In genomic region chr14:54528446-54529111, GRCm38 (mm10) we compare ENCODE assay signal across 8 mouse cellular contexts. TPM values are rescaled to one million over a fixed set of nuclear protein-coding genes. Genes with fewer than 3 reads are reported as not detected.
DNase-seq lines count a peak whose midpoint lies in the region; ATAC-seq lines count a peak whose summit lies in the region.

No protein-coding gene starts in this region.

- H3K4me2 ChIP-seq in hindbrain, embryonic 13.5 days = peak overlapping the region; percentile 67; the same call in 1 of the 2 replicates

- no peak overlapping the region; the same call in 1 of the 2 replicates for H3K9ac ChIP-seq in hindbrain, embryonic 13.5 days

- peak; percentile 87 for DNase-seq in MN1 (ENCODE audit: low spot score)
- DNase-seq in cerebellum, adult 9-11 months = peak; percentile 78
- peak; percentile 60 to 86 for DNase-seq in frontal cortex, postnatal 14 days (ENCODE audit: low spot score in 2 of 2)
- peak; percentile 82 to 86 for DNase-seq in layer of hippocampus, postnatal 14 days (ENCODE audit: low spot score in 2 of 2)
- peak; percentile 84 for DNase-seq in lung, postnatal 25 days (ENCODE audit: low spot score)
- peak; percentile 96 for DNase-seq in retina, embryonic 14.5 days (ENCODE audit: low spot score)
- DNase-seq in thymus, postnatal 4 days = peak; percentile 92

- H3K9me3 ChIP-seq in hindbrain, embryonic 13.5 days = no peaks in the 10 kb centered on the region

- no peak overlapping the region for H3K4me3 ChIP-seq in hindbrain, embryonic 13.5 days

- peak; percentile 71 for ATAC-seq in hindbrain, embryonic 13.5 days (ENCODE audit: low FRiP score)

- H3K4me1 ChIP-seq in hindbrain, embryonic 13.5 days (replicated peaks) = peaks cover 15% of the 10 kb centered on the region

- H3K27ac ChIP-seq in hindbrain, embryonic 13.5 days = peak overlapping the region; percentile 89; the same call in 1 of the 2 replicates

- no peaks in the 10 kb centered on the region for H3K27me3 ChIP-seq in hindbrain, embryonic 13.5 days

- H3K36me3 ChIP-seq in hindbrain, embryonic 13.5 days = no peaks in the 10 kb centered on the region

- 15% methylated on average over 17 of the region's 17 CpGs for WGBS in hindbrain, embryonic 13.5 days

RNA-seq across cellular contexts. Expression of gene Prmt5, which starts 11.3 kb away (rescaled TPM):
- polyA plus RNA-seq in hindbrain, embryonic 13.5 days (2015; fragmentation: Nextera tagmentation; extraction: Ambion mirVana) = 91.1 and 92.8 TPM in 2 replicates
- total RNA-seq in layer of hippocampus, postnatal 14 days (2021) = 10 to 100 TPM; 74.9 to 75.2 TPM

RNA-seq across cellular contexts. Expression of gene Haus4, which starts 25.8 kb away (rescaled TPM):
- polyA plus RNA-seq in hindbrain, embryonic 13.5 days (2015; fragmentation: Nextera tagmentation; extraction: Ambion mirVana) = 19.8 and 21.3 TPM in 2 replicates
- 1 to 10 TPM; 4.1 to 4.2 TPM for total RNA-seq in layer of hippocampus, postnatal 14 days (2021)

RNA-seq across cellular contexts. Expression of gene Ajuba, which starts 48.8 kb away (rescaled TPM):
- 9.8 and 10.0 TPM in 2 replicates for polyA plus RNA-seq in hindbrain, embryonic 13.5 days (2015; fragmentation: Nextera tagmentation; extraction: Ambion mirVana)
- 1 to 10 TPM; 2.6 to 3.2 TPM for total RNA-seq in layer of hippocampus, postnatal 14 days (2021)

RNA-seq across cellular contexts. Expression of gene Rem2, which starts 52.7 kb away (rescaled TPM):
- polyA plus RNA-seq in hindbrain, embryonic 13.5 days (2015; fragmentation: Nextera tagmentation; extraction: Ambion mirVana) = 48.0 and 48.8 TPM in 2 replicates
- total RNA-seq in layer of hippocampus, postnatal 14 days (2021) = 10 to 100 TPM; 31.3 to 33.2 TPM
